Mouse (Mus musculus): ENCODE results near the gene Spopl.

- TF ChIP-seq MAFK (IDR thresholded peaks at IDR 0.05; ENCODE audit: insufficient read depth, low read depth, low read length) = no peak
- no peak for TF ChIP-seq HCFC1 (IDR thresholded peaks at IDR 0.05; ENCODE audit: borderline replicate concordance, insufficient read depth, low read length)
- no peak for TF ChIP-seq CHD2 (IDR thresholded peaks at IDR 0.05; ENCODE audit: low read depth, low read length)
- no peak for TF ChIP-seq ZC3H11A (IDR thresholded peaks at IDR 0.05; ENCODE audit: borderline replicate concordance, low read depth, low read length)
Measured at GRCm38 (mm10) chr2:23547220-23547619, 24.7 kb downstream of the Spopl start.
